Mouse (Mus musculus): ENCODE data around the gene Ofd1.

Gene Ofd1

GRCm38 (mm10) chrX:166365458-166366213, 74.9 kb downstream of the Ofd1 start:
- no peak for DNase-seq (ENCODE audit: extremely low read depth, insufficient read length, low spot score)

GRCm38 (mm10) chrX:166360455-166360854, 80.0 kb downstream of the Ofd1 start:
- DNase-seq (ENCODE audit: extremely low read depth, insufficient read length, low spot score): no peak

- DNase-seq (ENCODE audit: extremely low read depth, insufficient read length, low spot score): no peak
These were observed 80.5 kb downstream of the Ofd1 start for GRCm38 (mm10) chrX:166359927-166360440.

GRCm38 (mm10) chrX:166358955-166359354, 81.5 kb downstream of the Ofd1 start:
- no peak for DNase-seq (ENCODE audit: extremely low read depth, insufficient read length, low spot score)

GRCm38 (mm10) chrX:166356276-166356675, 84.2 kb downstream of the Ofd1 start:
- DNase-seq (ENCODE audit: extremely low read depth, insufficient read length, low spot score): no peak

- no peak for DNase-seq (ENCODE audit: extremely low read depth, insufficient read length, low spot score)
These were observed 85.6 kb downstream of the Ofd1 start for GRCm38 (mm10) chrX:166354913-166355312.

- DNase-seq (ENCODE audit: extremely low read depth, insufficient read length, low spot score): no peak
These were observed 87.1 kb downstream of the Ofd1 start for GRCm38 (mm10) chrX:166353412-166353811.

- peak; percentile 10 for DNase-seq (ENCODE audit: extremely low read depth, insufficient read length, low spot score)
These were observed 88.7 kb downstream of the Ofd1 start for GRCm38 (mm10) chrX:166351790-166352189.

GRCm38 (mm10) chrX:166348634-166349033, 91.9 kb downstream of the Ofd1 start:
- DNase-seq (ENCODE audit: extremely low read depth, insufficient read length, low spot score): no peak

- no peak for DNase-seq (ENCODE audit: extremely low read depth, insufficient read length, low spot score)
These were observed 92.4 kb downstream of the Ofd1 start for GRCm38 (mm10) chrX:166348086-166348485.

GRCm38 (mm10) chrX:166344228-166345015, 96.1 kb downstream of the Ofd1 start:
- no peak for DNase-seq (ENCODE audit: extremely low read depth, insufficient read length, low spot score)

GRCm38 (mm10) chrX:166341795-166342194, 98.7 kb downstream of the Ofd1 start:
- DNase-seq (ENCODE audit: extremely low read depth, insufficient read length, low spot score): no peak
